Mouse (Mus musculus): ENCODE measurements at regions not wholly inside any gene's neighbourhood (a gene's known extent, or its start where the extent isn't known, plus 50 kb on each side); places are given as distances from the start of the nearest gene placed in this dataset.
"Not testable (repeated sequence)": the region's sequence is repeated elsewhere in the genome, so short reads cannot be mapped to it uniquely, and the experiment has no call there.

GRCm38 (mm10) chr6:18566934-18567333, 52.3 kb upstream of the Cttnbp2 start:
- DNase-seq: not testable (repeated sequence)

DNA sequence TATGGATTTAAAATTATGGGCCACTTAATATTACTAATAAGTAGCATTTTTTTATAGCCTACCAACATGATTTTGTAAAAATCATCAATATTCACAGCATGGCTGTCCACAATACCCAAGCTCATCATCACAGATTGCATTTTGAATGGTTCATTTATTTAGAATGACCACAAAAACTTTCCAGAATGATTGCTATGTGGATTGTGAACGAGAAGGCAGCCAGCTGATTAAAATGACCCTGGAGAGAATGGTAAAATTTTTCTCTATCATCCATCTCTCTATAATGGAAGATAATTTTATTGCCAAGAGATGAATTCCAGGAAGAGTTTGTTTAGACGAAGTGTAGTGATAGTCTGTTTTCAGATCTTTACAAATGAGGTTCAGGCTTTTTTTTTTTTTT, 54.6 kb upstream of the Cttnbp2 start:
- DNase-seq: no peak

GRCm38 (mm10) chr6:18578501-18578900, 63.9 kb upstream of the Cttnbp2 start:
- no peak for DNase-seq

GRCm38 (mm10) chr6:18589436-18589835, 74.8 kb upstream of the Cttnbp2 start:
- no peak for DNase-seq

DNA sequence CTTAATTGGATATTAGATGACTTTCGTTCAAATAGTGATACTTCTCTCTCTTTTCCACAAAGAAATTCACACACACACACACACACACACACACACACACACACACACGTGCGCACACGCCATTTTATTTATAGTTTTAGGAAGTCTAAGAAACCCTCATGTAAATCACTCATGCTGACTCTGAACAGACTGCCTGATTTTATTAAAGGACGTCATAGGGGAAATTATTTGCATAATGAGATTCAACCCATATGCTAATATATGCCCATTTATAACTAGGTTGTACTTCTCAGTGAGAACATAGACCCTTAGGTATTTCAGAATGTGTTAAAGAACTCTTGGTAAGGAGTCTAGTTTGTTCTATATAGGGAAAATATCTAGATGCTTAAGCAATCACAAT, 82.0 kb upstream of the Cttnbp2 start:
- DNase-seq: no peak

DNA sequence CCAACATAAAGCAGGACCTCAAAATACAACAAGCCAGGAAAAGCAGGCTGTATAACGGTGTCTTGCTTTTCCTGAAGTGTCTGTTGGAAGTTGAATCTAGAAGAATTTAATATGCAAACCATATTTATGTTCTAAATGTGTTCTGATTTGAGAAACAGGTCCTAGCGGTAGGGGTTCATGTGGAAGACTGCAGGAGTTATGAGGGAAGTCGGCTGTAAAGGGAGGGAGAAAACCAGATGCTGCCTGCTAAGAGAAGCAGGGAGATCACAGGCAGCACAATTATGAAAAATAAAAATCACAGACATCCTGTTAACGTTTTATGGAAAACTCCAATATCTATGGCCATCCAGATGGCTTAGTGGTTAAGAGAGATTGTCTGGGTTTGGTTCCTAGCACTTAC, 85.0 kb upstream of the Cttnbp2 start:
- no peak for DNase-seq

DNA sequence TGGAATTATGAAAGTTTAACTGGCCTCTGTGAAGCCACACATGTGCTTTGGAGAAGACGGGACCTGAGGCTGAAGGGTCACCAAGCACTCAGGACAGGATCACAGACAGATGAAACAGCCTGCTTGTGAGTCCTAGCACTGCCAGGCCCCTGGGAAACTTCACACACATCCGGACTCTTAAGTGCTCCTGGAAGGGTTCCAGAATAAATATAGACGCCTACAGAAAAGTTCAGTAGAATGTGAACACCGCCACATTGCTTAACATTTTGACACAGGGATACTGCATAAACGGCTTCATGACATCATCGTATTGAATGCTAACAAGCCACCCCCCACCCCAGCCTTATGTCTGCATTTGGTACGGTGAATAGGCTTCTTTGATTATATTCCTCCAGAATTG, 87.3 kb upstream of the Cttnbp2 start:
- peak; percentile 48 for DNase-seq

GRCm38 (mm10) chr6:18621372-18622262, 107.0 kb upstream of the Cttnbp2 start:
- DNase-seq: peak; percentile 8

GRCm38 (mm10) chr6:18628591-18628990, 113.9 kb upstream of the Cttnbp2 start:
- no peak for DNase-seq

DNA sequence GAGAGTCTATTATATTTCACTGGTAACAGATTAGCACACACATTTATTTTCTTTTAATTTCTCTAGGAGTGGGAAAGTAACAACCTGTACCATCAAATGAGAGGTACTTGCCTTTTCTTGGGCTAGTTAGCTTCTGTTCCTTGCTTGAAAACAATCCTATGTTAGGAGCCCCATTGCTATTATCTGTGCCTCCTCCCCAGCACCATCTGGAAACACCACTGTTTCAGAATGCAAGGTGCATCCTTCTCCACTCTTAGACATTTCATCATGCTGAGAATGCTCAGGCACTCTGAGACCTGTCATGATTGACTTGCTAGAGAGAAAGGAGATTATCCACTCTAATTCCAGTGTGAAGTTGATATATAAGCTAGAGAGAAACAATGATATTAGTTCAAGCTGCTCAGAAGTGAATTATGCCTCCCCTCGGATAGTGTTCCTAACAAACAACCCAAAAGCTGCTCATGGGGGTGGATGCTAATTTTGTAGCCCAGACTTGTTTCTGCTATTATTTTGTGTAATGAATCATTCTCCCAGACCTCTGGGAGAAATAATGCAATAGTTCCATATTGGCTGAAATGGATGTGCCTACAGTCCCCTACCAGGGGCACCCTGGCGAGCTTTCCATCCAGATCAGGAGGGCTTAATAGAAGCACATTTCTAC, 119.0 kb upstream of the Cttnbp2 start:
- no peak for DNase-seq

DNA sequence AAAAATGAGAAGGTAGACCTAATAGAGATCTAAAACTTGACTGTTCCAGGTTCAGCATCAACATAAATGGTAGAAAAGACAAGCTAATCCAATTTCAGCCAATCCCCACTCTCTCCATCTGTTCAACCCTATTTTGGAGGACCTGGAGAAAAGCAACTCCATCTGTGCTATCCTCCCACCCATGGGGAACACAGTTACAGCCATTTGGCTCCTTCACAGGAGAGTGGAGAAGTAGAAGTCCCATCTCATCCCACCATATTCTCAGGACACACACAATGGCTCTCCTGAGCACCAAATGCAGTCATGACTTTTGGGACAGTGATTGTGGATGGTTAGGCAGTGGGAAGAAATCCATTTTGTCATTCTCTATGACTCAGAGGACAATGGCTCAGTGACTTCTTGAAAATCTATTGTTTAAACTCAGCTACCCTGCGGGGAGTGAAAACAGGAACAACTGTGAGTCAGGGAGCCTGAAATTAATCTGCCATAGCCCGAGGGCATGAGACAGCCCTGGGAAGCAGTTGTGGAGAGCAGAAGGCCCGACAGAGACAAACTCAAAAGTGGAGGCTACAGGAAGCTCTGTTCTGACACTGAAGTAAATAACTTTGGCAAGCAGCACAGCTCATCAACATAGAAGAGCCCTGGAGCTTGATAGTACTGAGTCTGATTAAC, 125.2 kb upstream of the Cttnbp2 start:
- no peak for DNase-seq

DNA sequence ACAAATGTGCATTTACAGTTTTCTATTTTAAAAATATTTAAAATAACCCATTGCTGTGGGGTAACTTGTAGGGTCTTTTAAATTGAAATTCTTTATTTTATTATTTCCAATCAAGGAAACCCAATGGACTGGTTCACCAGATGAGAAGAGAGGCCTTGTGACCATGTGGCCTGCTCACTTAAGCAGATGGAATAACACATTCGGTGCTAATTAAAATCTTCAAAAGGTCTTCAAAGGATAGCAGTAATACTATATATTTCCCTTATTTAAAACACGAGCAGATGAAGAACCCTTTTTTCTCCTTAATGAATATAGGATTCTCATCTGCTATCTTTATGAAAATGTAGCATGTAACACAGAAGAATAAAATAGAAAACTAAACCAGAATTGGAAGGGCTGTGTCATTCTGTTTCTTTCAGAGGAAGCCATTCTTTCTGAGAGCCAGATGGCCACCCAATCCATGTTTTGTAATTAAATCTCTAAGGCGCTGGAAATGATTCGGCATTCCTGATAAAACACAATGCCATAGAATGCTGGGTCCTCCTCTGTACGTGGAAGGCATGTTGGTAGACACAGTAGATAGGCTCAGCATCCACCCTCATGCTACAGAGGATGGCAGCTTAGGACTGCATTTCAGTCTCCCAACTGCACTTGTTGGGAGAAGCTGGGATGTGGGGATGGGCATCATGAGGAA, 134.4 kb upstream of the Cttnbp2 start:
- DNase-seq: no peak

GRCm38 (mm10) chr6:18651319-18651718, 136.7 kb upstream of the Cttnbp2 start:
- DNase-seq: no peak

- no peak for DNase-seq
Measured at GRCm38 (mm10) chr6:18652006-18652601, 137.5 kb upstream of the Cttnbp2 start.

GRCm38 (mm10) chr6:18654275-18654674, 139.6 kb upstream of the Cttnbp2 start:
- no peak for DNase-seq

- no peak for DNase-seq
Measured at GRCm38 (mm10) chr6:18656202-18656601, 141.6 kb upstream of the Cttnbp2 start.

- no peak for DNase-seq
Measured at GRCm38 (mm10) chr6:18656772-18657401, 142.2 kb upstream of the Cttnbp2 start.

GRCm38 (mm10) chr6:18664687-18665086, 150.0 kb upstream of the Cttnbp2 start:
- no peak for DNase-seq

GRCm38 (mm10) chr6:18665992-18666391, 151.3 kb upstream of the Cttnbp2 start:
- DNase-seq: no peak

DNA sequence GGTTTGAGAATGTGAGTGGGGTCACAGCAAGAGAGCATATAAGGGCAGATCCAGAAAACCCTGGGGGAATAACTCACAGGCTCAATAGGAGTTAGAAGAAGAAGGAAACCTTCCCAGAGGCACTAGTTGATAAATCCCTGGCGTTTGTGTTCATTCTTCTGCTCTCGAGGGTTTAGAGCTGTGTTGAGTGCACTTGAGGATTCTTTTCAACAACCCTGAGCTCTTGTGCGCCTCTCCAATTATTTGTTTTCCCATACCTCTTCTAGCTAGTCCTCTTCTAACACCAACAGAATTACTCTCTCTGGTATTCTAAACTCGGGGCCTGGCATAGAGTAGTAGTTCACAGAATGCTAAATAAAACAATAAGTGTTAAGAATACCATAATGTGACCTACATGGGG, 151.9 kb upstream of the Cttnbp2 start:
- no peak for DNase-seq

DNA sequence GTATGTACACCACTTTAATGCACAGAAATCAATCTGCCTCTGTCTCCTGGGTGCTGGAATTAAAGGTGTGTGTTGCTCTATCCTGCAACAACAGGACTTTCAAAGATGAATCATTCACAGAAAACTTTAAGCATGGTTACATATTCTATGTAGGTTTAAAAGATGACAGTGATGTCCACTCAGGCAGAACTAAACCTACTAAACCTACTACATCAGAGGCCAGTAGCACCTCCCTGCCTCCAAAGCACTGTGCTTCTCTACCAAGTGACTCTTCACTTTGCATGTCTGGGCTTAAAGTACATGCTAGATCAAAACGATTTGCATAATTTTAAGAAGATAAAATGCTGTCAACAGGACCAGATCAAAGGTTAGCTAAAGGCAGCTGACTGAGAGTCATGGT, 156.0 kb upstream of the Cttnbp2 start:
- DNase-seq: no peak

GRCm38 (mm10) chr6:18674584-18675250, 160.1 kb upstream of the Cttnbp2 start:
- no peak for DNase-seq

Measured in embryo, embryonic 11 days (tissue).